ENCODE assay signal across 31 mouse cellular contexts in genomic region chr2:84803963-84804362, GRCm38 (mm10). TPM values are rescaled to one million over a fixed set of nuclear protein-coding genes. Genes with fewer than 3 reads are reported as not detected.
A peak's percentile ranks its signal among the peaks of the same experiment; 100 is the strongest.
DNase-seq lines count a peak whose midpoint lies in the region; ATAC-seq lines count a peak whose summit lies in the region.
"Had no signal": no experiment of that assay in that cellular context is flagged by ENCODE, and none has a peak within 500 bp of the region (broad histone marks: within the 10 kb centered on the region; RNA-seq: fewer than 3 reads in every experiment).

No protein-coding gene starts in this region.

- WGBS in liver, embryonic 15.5 days (ENCODE audit: insufficient replicate concordance): 86% methylated on average over 7 of the region's 7 CpGs
- 90% methylated on average over 7 of the region's 7 CpGs for WGBS in midbrain, embryonic 11.5 days
- WGBS in midbrain, embryonic 15.5 days: 89% methylated on average over 7 of the region's 7 CpGs

- H3K27me3 ChIP-seq in liver, embryonic 15.5 days: no peaks in the 10 kb centered on the region
- H3K27me3 ChIP-seq in midbrain, embryonic 11.5 days (ENCODE audit: control insufficient read depth, insufficient read depth, low read length): no peaks in the 10 kb centered on the region
- no peaks in the 10 kb centered on the region for H3K27me3 ChIP-seq in midbrain, embryonic 15.5 days (replicated peaks)
- H3K27me3 ChIP-seq: CH12.LX; embryonic facial prominence, embryonic 13.5 days; embryonic facial prominence, embryonic 15.5 days; Patski had no signal

- no peak overlapping the region for H3K4me3 ChIP-seq in liver, embryonic 15.5 days (replicated peaks)
- no peak overlapping the region for H3K4me3 ChIP-seq in midbrain, embryonic 11.5 days (ENCODE audit: low read depth, low read length)
- no peak overlapping the region for H3K4me3 ChIP-seq in midbrain, embryonic 15.5 days
- H3K4me3 ChIP-seq: embryonic facial prominence, embryonic 13.5 days; embryonic facial prominence, embryonic 15.5 days; erythroblast, embryonic 14.5 days; forebrain, embryonic 10.5 days; forebrain, embryonic 12.5 days had no signal

- ATAC-seq in liver, embryonic 15.5 days (ENCODE audit: insufficient read depth): no peak
- ATAC-seq in midbrain, embryonic 11.5 days (ENCODE audit: low FRiP score): no peak
- no peak for ATAC-seq in midbrain, embryonic 15.5 days (replicated peaks)
- ATAC-seq in megakaryocyte, adult 5-6 weeks (ENCODE audit: poor library complexity, severe bottlenecking): peak; percentile 56
- ATAC-seq: activated CD4-positive, CD25-positive, alpha-beta regulatory T cell, adult 4 months; CD4-positive, CD25-positive, alpha-beta regulatory T cell, adult 4 months; forebrain, embryonic 14.5 days; Patski had no signal

- no peaks in the 10 kb centered on the region for H3K9me3 ChIP-seq in liver, embryonic 15.5 days (replicated peaks)
- no peaks in the 10 kb centered on the region for H3K9me3 ChIP-seq in midbrain, embryonic 11.5 days (ENCODE audit: control insufficient read depth, low read length)
- H3K9me3 ChIP-seq in midbrain, embryonic 15.5 days: no peaks in the 10 kb centered on the region
- H3K9me3 ChIP-seq: embryonic facial prominence, embryonic 13.5 days; embryonic facial prominence, embryonic 15.5 days; forebrain, embryonic 10.5 days; forebrain, embryonic 12.5 days had no signal

- no peak overlapping the region for H3K9ac ChIP-seq in liver, embryonic 15.5 days
- H3K9ac ChIP-seq in midbrain, embryonic 11.5 days (ENCODE audit: low read length): no peak overlapping the region
- H3K9ac ChIP-seq in midbrain, embryonic 15.5 days: no peak overlapping the region
- H3K9ac ChIP-seq: embryonic facial prominence, embryonic 13.5 days; embryonic facial prominence, embryonic 15.5 days; forebrain, embryonic 12.5 days had no signal

- H3K4me2 ChIP-seq in liver, embryonic 15.5 days: no peak overlapping the region
- no peak overlapping the region for H3K4me2 ChIP-seq in midbrain, embryonic 11.5 days
- no peak overlapping the region for H3K4me2 ChIP-seq in midbrain, embryonic 15.5 days
- H3K4me2 ChIP-seq: embryonic facial prominence, embryonic 13.5 days; embryonic facial prominence, embryonic 15.5 days; forebrain, embryonic 12.5 days had no signal

- H3K27ac ChIP-seq in liver, embryonic 15.5 days (replicated peaks): peak overlapping the region; percentile 49; the same call in 1 of the 2 replicates
- H3K27ac ChIP-seq in midbrain, embryonic 11.5 days (ENCODE audit: low read depth, low read length): no peak overlapping the region
- no peak overlapping the region for H3K27ac ChIP-seq in midbrain, embryonic 15.5 days
- H3K27ac ChIP-seq: embryonic facial prominence, embryonic 13.5 days; embryonic facial prominence, embryonic 15.5 days; forebrain, embryonic 10.5 days; forebrain, embryonic 12.5 days had no signal

- H3K4me1 ChIP-seq in liver, embryonic 15.5 days (replicated peaks): peaks cover 74% of the 10 kb centered on the region
- peaks cover 2% of the 10 kb centered on the region; the same call in 1 of the 2 replicates for H3K4me1 ChIP-seq in midbrain, embryonic 11.5 days (ENCODE audit: control insufficient read depth, insufficient read depth, low read length)
- H3K4me1 ChIP-seq in midbrain, embryonic 15.5 days: peaks cover 7% of the 10 kb centered on the region
- H3K4me1 ChIP-seq: embryonic facial prominence, embryonic 13.5 days had no signal

- peaks cover 80% of the 10 kb centered on the region for H3K36me3 ChIP-seq in liver, embryonic 15.5 days (replicated peaks)
- no peaks in the 10 kb centered on the region for H3K36me3 ChIP-seq in midbrain, embryonic 11.5 days (ENCODE audit: control insufficient read depth, insufficient read depth, low read length)
- H3K36me3 ChIP-seq in midbrain, embryonic 15.5 days (replicated peaks): no peaks in the 10 kb centered on the region
- H3K36me3 ChIP-seq: embryonic facial prominence, embryonic 15.5 days; forebrain, embryonic 10.5 days; forebrain, embryonic 12.5 days had no signal

- no peak for DNase-seq in liver
- peak; percentile 54 for DNase-seq in midbrain, embryonic 11.5 days (ENCODE audit: low spot score, missing footprints)
- DNase-seq in layer of hippocampus, adult 11-12 months (ENCODE audit: low spot score): no peak
- DNase-seq in right cerebral cortex, postnatal 36 days (ENCODE audit: low spot score in 2 of 2): no peak
- DNase-seq: adrenal gland, adult 8-10 months; adrenal gland, postnatal 14 days; adrenal gland, postnatal 36 days; B cell, adult 2 months; cerebellum, adult 11 months; cerebellum, adult 18-20 months; cerebellum, adult 8-10 months; cerebellum, adult 9-11 months; cerebellum, postnatal 14 days; cerebellum, postnatal 36 days; embryo, embryonic 11 days had no signal

RNA-seq across cellular contexts. Expression of gene Ube2l6, which starts 5.3 kb away (rescaled TPM):
- 533 and 556 TPM in 2 replicates for polyA plus RNA-seq in liver, embryonic 15.5 days (2015; fragmentation: Nextera tagmentation; extraction: Ambion mirVana)
- 39.4 and 39.5 TPM in 2 replicates for polyA plus RNA-seq in midbrain, embryonic 11.5 days (2014; fragmentation: Nextera tagmentation; extraction: Ambion mirVana)
- polyA plus RNA-seq in midbrain, embryonic 15.5 days (2015; fragmentation: Nextera tagmentation; extraction: Ambion mirVana): 21.6 and 25.7 TPM in 2 replicates
- 23.7 and 27.7 TPM in 2 replicates for total RNA-seq in megakaryocyte, adult 5-6 weeks (2015)
- total RNA-seq in megakaryocyte, adult 5-6 weeks (2017): 25.2 and 31.5 TPM in 2 replicates

RNA-seq across cellular contexts. Expression of gene Smtnl1, which starts 18.5 kb away (rescaled TPM):
- 0.40 and 0.56 TPM in 2 replicates for polyA plus RNA-seq in liver, embryonic 15.5 days (2015; fragmentation: Nextera tagmentation; extraction: Ambion mirVana)
- 0.15 TPM in 1 of 2 replicates, not detected in the other for polyA plus RNA-seq in midbrain, embryonic 11.5 days (2014; fragmentation: Nextera tagmentation; extraction: Ambion mirVana)
- polyA plus RNA-seq in midbrain, embryonic 15.5 days (2015; fragmentation: Nextera tagmentation; extraction: Ambion mirVana): not detected in 2 replicates
- total RNA-seq in megakaryocyte, adult 5-6 weeks (2015): not detected in 2 replicates
- not detected in 2 replicates for total RNA-seq in megakaryocyte, adult 5-6 weeks (2017)
- total RNA-seq: adrenal gland, adult 8-10 months; adrenal gland, postnatal 14 days; adrenal gland, postnatal 36 days; common myeloid progenitor, adult 5-6 weeks; G1E had no signal
- polyA plus RNA-seq: activated CD4-positive, CD25-positive, alpha-beta regulatory T cell, adult 4 months; brain, embryonic 14.5 days; CD4-positive, CD25-positive, alpha-beta regulatory T cell, adult 4 months; forebrain, embryonic 10.5 days; forebrain, embryonic 12.5 days; forebrain, embryonic 14.5 days; G1E; Patski had no signal

RNA-seq across cellular contexts. Expression of gene Timm10, which starts 22.8 kb away (rescaled TPM):
- 33.3 and 37.0 TPM in 2 replicates for polyA plus RNA-seq in liver, embryonic 15.5 days (2015; fragmentation: Nextera tagmentation; extraction: Ambion mirVana)
- 38.1 and 43.1 TPM in 2 replicates for polyA plus RNA-seq in midbrain, embryonic 11.5 days (2014; fragmentation: Nextera tagmentation; extraction: Ambion mirVana)
- 70.1 and 82.8 TPM in 2 replicates for polyA plus RNA-seq in midbrain, embryonic 15.5 days (2015; fragmentation: Nextera tagmentation; extraction: Ambion mirVana)
- 17.7 and 18.6 TPM in 2 replicates for total RNA-seq in megakaryocyte, adult 5-6 weeks (2015)
- total RNA-seq in megakaryocyte, adult 5-6 weeks (2017): 14.2 and 19.8 TPM in 2 replicates

RNA-seq across cellular contexts. Expression of gene Serping1, which starts 28.7 kb away (rescaled TPM):
- 84.2 and 102 TPM in 2 replicates for polyA plus RNA-seq in liver, embryonic 15.5 days (2015; fragmentation: Nextera tagmentation; extraction: Ambion mirVana)
- 37.0 and 39.2 TPM in 2 replicates for polyA plus RNA-seq in midbrain, embryonic 11.5 days (2014; fragmentation: Nextera tagmentation; extraction: Ambion mirVana)
- polyA plus RNA-seq in midbrain, embryonic 15.5 days (2015; fragmentation: Nextera tagmentation; extraction: Ambion mirVana): 32.9 and 37.0 TPM in 2 replicates
- 1.5 and 2.1 TPM in 2 replicates for total RNA-seq in megakaryocyte, adult 5-6 weeks (2015)
- total RNA-seq in megakaryocyte, adult 5-6 weeks (2017): 0.94 and 2.2 TPM in 2 replicates
- total RNA-seq: CH12.LX; common myeloid progenitor, adult 5-6 weeks; G1E had no signal
- polyA plus RNA-seq: activated CD4-positive, CD25-positive, alpha-beta regulatory T cell, adult 4 months; CD4-positive, CD25-positive, alpha-beta regulatory T cell, adult 4 months; erythroblast, embryonic 14.5 days; G1E had no signal

RNA-seq across cellular contexts. Expression of gene Slc43a1, which starts 34.7 kb away (rescaled TPM):
- 190 and 203 TPM in 2 replicates for polyA plus RNA-seq in liver, embryonic 15.5 days (2015; fragmentation: Nextera tagmentation; extraction: Ambion mirVana)
- 16.3 and 18.6 TPM in 2 replicates for polyA plus RNA-seq in midbrain, embryonic 11.5 days (2014; fragmentation: Nextera tagmentation; extraction: Ambion mirVana)
- polyA plus RNA-seq in midbrain, embryonic 15.5 days (2015; fragmentation: Nextera tagmentation; extraction: Ambion mirVana): 1.2 and 1.9 TPM in 2 replicates
- 3.7 and 5.2 TPM in 2 replicates for total RNA-seq in megakaryocyte, adult 5-6 weeks (2015)
- total RNA-seq in megakaryocyte, adult 5-6 weeks (2017): 1.6 and 3.1 TPM in 2 replicates
- polyA plus RNA-seq: G1E had no signal

Comparison
In these comparisons a context has a peak if more than half of its experiments do, and no peak if none do; other contexts are left out.
1. RNA of gene Ube2l6, which starts 5.3 kb away (polyA plus RNA-seq): 533 to 556 TPM in liver, embryonic 15.5 days; 39.4 to 39.5 TPM in midbrain, embryonic 11.5 days and 21.6 to 25.7 TPM in midbrain, embryonic 15.5 days; every median in the first group is over 10 times any median in the second.